Mouse (Mus musculus) MEL (cell line): ENCODE data around the gene Eef2k.

Experiments
- CTCF ChIP-seq, 3 experiments: IDR thresholded peaks in 2 of 3; conservative IDR thresholded peaks in 1 of 3; 2 replicates each; pipeline ENCODE4 v1.5.1; 2011 to 2012; ENCODE audit warnings: low read length in 3 of 3, low read depth in 2 of 3, mild to moderate bottlenecking in 2 of 3, improper control_type of control experiment in 1 of 3, inconsistent platforms in 1 of 3, mixed read lengths in 1 of 3, moderate library complexity in 1 of 3; ENCODE audit not compliant: control insufficient read depth in 1 of 3, insufficient read depth in 1 of 3, poor library complexity in 1 of 3, severe bottlenecking in 1 of 3
- EP300 ChIP-seq, 2 experiments: IDR thresholded peaks; 2 replicates each; pipeline ENCODE4 v1.6.1; 2011; ENCODE audit warnings: improper control_type of control experiment in 2 of 2, low read length in 2 of 2, low read depth in 1 of 2, mild to moderate bottlenecking in 1 of 2
- JUND ChIP-seq: IDR thresholded peaks from 2 replicates; pipeline ENCODE4 v1.6.1; 2011; ENCODE audit warnings: low read depth, mild to moderate bottlenecking, improper control_type of control experiment, low read length
- KAT2A ChIP-seq: conservative IDR thresholded peaks from 2 replicates; pipeline ENCODE4 v1.6.1; 2012; ENCODE audit warnings: low read depth, low read length, improper control_type of control experiment, inconsistent platforms
- MYC ChIP-seq: IDR thresholded peaks from 2 replicates; pipeline ENCODE4 v1.6.1; 2011; ENCODE audit warnings: low read depth, mild to moderate bottlenecking, low read length, improper control_type of control experiment, moderate library complexity
- POLR2A ChIP-seq, 2 experiments: IDR thresholded peaks; 2 replicates each; pipeline ENCODE4 v1.6.1; 2011 to 2012; ENCODE audit warnings: low read length in 2 of 2, mild to moderate bottlenecking in 2 of 2, control low read depth in 1 of 2, improper control_type of control experiment in 1 of 2, low read depth in 1 of 2, moderate library complexity in 1 of 2; ENCODE audit not compliant: control insufficient read depth in 1 of 2, insufficient read depth in 1 of 2, poor library complexity in 1 of 2
- POLR2AphosphoS2 ChIP-seq: IDR thresholded peaks from 2 replicates; pipeline ENCODE4 v1.6.1; 2011; ENCODE audit warnings: low read length, improper control_type of control experiment
- POLR2AphosphoS5 ChIP-seq: IDR thresholded peaks from 2 replicates; pipeline ENCODE4 v1.6.1; 2012; ENCODE audit warnings: low read depth, borderline replicate concordance, mild to moderate bottlenecking, inconsistent platforms, low read length, moderate library complexity, mixed read lengths
- RAD21 ChIP-seq: IDR thresholded peaks from 2 replicates; pipeline ENCODE4 v1.6.1; 2011; ENCODE audit warnings: mild to moderate bottlenecking, low read depth, low read length, improper control_type of control experiment
- UBTF ChIP-seq: IDR thresholded peaks from 2 replicates; pipeline ENCODE4 v1.6.1; 2012; ENCODE audit warnings: low read depth, mild to moderate bottlenecking, inconsistent platforms, low read length, improper control_type of control experiment, moderate library complexity, borderline replicate concordance; ENCODE audit not compliant: insufficient read depth
- ZC3H11A ChIP-seq: IDR thresholded peaks from 2 replicates; pipeline ENCODE4 v1.6.1; 2012; ENCODE audit warnings: low read depth, mild to moderate bottlenecking, inconsistent platforms, low read length, improper control_type of control experiment
- ZMIZ1 ChIP-seq: IDR thresholded peaks from 2 replicates; pipeline ENCODE4 v1.6.1; 2012; ENCODE audit warnings: low read depth, mild to moderate bottlenecking, inconsistent platforms, low read length, improper control_type of control experiment, moderate library complexity

DNA sequence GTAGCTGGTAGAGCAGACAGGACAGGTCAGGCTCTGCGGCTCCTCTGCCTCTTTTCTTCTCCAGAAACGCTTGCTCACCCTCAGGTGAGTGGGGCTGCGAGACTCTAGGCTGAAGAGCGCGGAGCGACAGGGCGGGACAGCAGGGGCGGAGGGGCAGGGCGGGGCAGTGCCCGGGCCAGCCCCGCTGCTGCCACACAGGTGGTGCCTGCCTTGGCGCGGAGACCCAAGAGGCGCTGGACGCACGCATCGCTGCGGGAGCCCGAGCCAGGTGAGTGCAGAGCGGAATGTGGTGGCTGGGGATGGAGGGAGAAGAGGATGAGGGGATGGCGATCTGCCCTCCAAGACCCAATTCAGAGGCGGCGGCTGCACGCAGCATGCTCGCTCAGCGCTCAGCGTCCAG is 32.9 kb upstream of the Eef2k start:
- TF ChIP-seq RAD21 = no peak
- TF ChIP-seq POLR2AphosphoS2 = no peak
- no peak for TF ChIP-seq EP300 (IDR thresholded peaks at IDR 0.05; ENCODE audit: low read depth in 1 of 2, low read length in 2 of 2)
- no peak for TF ChIP-seq UBTF
- TF ChIP-seq MYC = no peak
- no peak for TF ChIP-seq POLR2A (IDR thresholded peaks at IDR 0.05; ENCODE audit: control insufficient read depth in 1 of 2, insufficient read depth in 1 of 2, low read depth in 1 of 2, low read length in 2 of 2, poor library complexity in 1 of 2)
- no peak for TF ChIP-seq KAT2A
- no peak for TF ChIP-seq CTCF (IDR thresholded peaks at IDR 0.05 in 2 of 3, conservative IDR thresholded peaks at IDR 0.05 in 1 of 3; ENCODE audit: control insufficient read depth in 1 of 3, insufficient read depth in 1 of 3, low read depth in 2 of 3, low read length in 3 of 3, poor library complexity in 1 of 3, severe bottlenecking in 1 of 3)
- no peak for TF ChIP-seq JUND
- no peak for TF ChIP-seq POLR2AphosphoS5
- no peak for TF ChIP-seq ZC3H11A
- TF ChIP-seq ZMIZ1 = no peak
